Mouse (Mus musculus) liver, postnatal 0 days (tissue): Measurements from ENCODE around the gene Sphk2. TPM values are rescaled to one million over a fixed set of nuclear protein-coding genes. Genes with fewer than 3 reads are reported as not detected.

Source experiments
- ATAC-seq: fragments of 200-750 bp; cut with Nextera tagmentation; 2 replicates; pipeline ENCODE4 v1.8.0; 2017; ENCODE audit warnings: mild to moderate bottlenecking, moderate library complexity
- DNase-seq: peaks from one replicate; pipeline ENCODE4 v3.0.0-alpha.2; 2016
- H3K27ac ChIP-seq: fragments of 300-500 bp; sonication (generic); 2 replicates; pipeline ENCODE4 v1.5.1; 2014; ENCODE audit warnings: antibody characterized with exemption, moderate library complexity, mild to moderate bottlenecking, low read depth
- H3K27me3 ChIP-seq: fragments of 300-500 bp; sonication (generic); 2 replicates; pipeline ENCODE4 v1.6.1; 2014; ENCODE audit warnings: low read length, control low read depth, mixed read lengths; ENCODE audit not compliant: insufficient read depth
- H3K36me3 ChIP-seq: fragments of 300-500 bp; sonication (generic); replicated peaks from 2 replicates; pipeline ENCODE4 v1.6.1; 2014; ENCODE audit warnings: mild to moderate bottlenecking, control low read depth, low read length, moderate library complexity, mixed read lengths; ENCODE audit not compliant: insufficient read depth
- H3K4me1 ChIP-seq: fragments of 300-500 bp; sonication (generic); 2 replicates; pipeline ENCODE4 v1.6.1; 2014; ENCODE audit warnings: antibody characterized with exemption, mild to moderate bottlenecking, control low read depth; ENCODE audit not compliant: insufficient read depth
- H3K4me2 ChIP-seq: fragments of 300-500 bp; sonication (generic); 2 replicates; pipeline ENCODE4 v1.6.1; 2014; ENCODE audit warnings: low read depth, mild to moderate bottlenecking, low read length, moderate library complexity, mixed read lengths
- H3K4me3 ChIP-seq: fragments of 300-500 bp; sonication (generic); 2 replicates; pipeline ENCODE4 v1.5.1; 2014; ENCODE audit warnings: low read depth, low read length
- H3K9ac ChIP-seq: fragments of 300-500 bp; sonication (generic); replicated peaks from 2 replicates; pipeline ENCODE4 v1.6.1; 2014; ENCODE audit warnings: mild to moderate bottlenecking, moderate library complexity
- H3K9me3 ChIP-seq: fragments of 300-500 bp; sonication (generic); 2 replicates; pipeline ENCODE4 v1.6.1; 2016; ENCODE audit warnings: mild to moderate bottlenecking, control low read depth, low read length, mixed read lengths
- CTCF ChIP-seq: sonication (generic); IDR thresholded peaks from 2 replicates; pipeline ENCODE4 v1.5.1; 2016; ENCODE audit warnings: antibody characterized with exemption, low read depth
- EP300 ChIP-seq: IDR thresholded peaks from 2 replicates; pipeline ENCODE4 v1.6.1; 2016; ENCODE audit warnings: antibody characterized with exemption, low read depth, mild to moderate bottlenecking
- WGBS: fragments of 180-500 bp; shearing (Covaris S2); extraction: QIAGEN DNeasy Blood & Tissue Kit; methylation state at CpG from one replicate; pipeline ENCODE4 v1.1.7; 2014; ENCODE audit not compliant: insufficient replicate concordance; 5-methylcytosine and 5-hydroxymethylcytosine counted together
- polyA plus RNA-seq: library from polyadenylated mRNA; unstranded; fragments of >200 nt; fragmentation: Nextera tagmentation; extraction: Ambion mirVana; gene quantifications from 2 replicates; pipeline ENCODE4 v1.2.1, GENCODE M21; 2015

The Sphk2 gene
- polyA plus RNA-seq, 1 experiment from 2014 or later: 15.5 TPM

GRCm38 (mm10) chr7:45730727-45731431 lies 13.1 kb upstream of the Sphk2 start:
- 29% methylated on average over 16 of the region's 16 CpGs for WGBS
- H3K27me3 ChIP-seq: no peaks in the 10 kb centered on the region
- peaks cover 5% of the 10 kb centered on the region; the same call in 1 of the 2 replicates for H3K4me1 ChIP-seq
- ATAC-seq (peak; percentile 61), DNase-seq (peak; percentile 73)
- no peak overlapping the region for H3K4me2 ChIP-seq
- H3K36me3 ChIP-seq: no peaks in the 10 kb centered on the region
- H3K27ac ChIP-seq: no peak overlapping the region
- no peak overlapping the region for H3K4me3 ChIP-seq
- H3K9ac ChIP-seq: no peak overlapping the region
- H3K9me3 ChIP-seq: no peaks in the 10 kb centered on the region
- TF ChIP-seq EP300: no peak
- TF ChIP-seq CTCF: peak; percentile 73

DNA sequence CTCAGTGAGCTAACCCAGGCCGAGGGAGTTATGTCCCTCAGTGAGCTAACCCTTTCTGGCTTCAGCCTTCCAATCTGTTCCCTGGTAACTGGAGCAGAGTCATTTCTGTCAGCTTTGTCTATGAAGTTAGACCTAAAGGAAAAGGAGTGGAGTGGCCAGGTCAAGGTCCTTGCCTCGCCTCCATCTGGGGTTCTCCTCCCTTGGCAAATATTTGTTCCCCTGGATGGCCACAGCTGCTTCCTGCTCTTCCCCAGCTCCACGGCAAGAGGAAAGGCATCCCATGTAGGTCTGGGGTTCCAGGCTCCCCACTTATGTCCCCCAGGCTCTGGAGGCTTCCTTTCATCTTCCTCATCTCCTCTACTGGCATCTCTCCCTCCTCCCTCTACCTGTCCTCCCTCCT lies 9.8 kb upstream of the Sphk2 start:
- Histone ChIP-seq H3K36me3 (peaks cover 4% of the 10 kb centered on the region), H3K9ac (no peak overlapping the region), H3K9me3 (no peaks in the 10 kb centered on the region), H3K4me3 (no peak overlapping the region), H3K4me1 (peaks cover 5% of the 10 kb centered on the region; the same call in 1 of the 2 replicates), H3K27ac (no peak overlapping the region), H3K27me3 (no peaks in the 10 kb centered on the region), H3K4me2 (no peak overlapping the region)
- DNase-seq (no peak), ATAC-seq (no peak)
- WGBS: 59% methylated on average over 3 of the region's 3 CpGs
- TF ChIP-seq CTCF (no peak), EP300 (no peak)

GRCm38 (mm10) chr7:45726419-45726818 lies 8.6 kb upstream of the Sphk2 start:
- no peak overlapping the region for H3K4me3 ChIP-seq
- no peak for DNase-seq
- peaks cover 5% of the 10 kb centered on the region; the same call in 1 of the 2 replicates for H3K4me1 ChIP-seq
- H3K9me3 ChIP-seq: no peaks in the 10 kb centered on the region
- H3K4me2 ChIP-seq: no peak overlapping the region
- 93% methylated on average over 10 of the region's 10 CpGs for WGBS
- no peaks in the 10 kb centered on the region for H3K27me3 ChIP-seq
- peaks cover 4% of the 10 kb centered on the region for H3K36me3 ChIP-seq
- H3K27ac ChIP-seq: no peak overlapping the region
- no peak for ATAC-seq
- no peak overlapping the region for H3K9ac ChIP-seq
- TF ChIP-seq CTCF (no peak), EP300 (no peak)

DNA sequence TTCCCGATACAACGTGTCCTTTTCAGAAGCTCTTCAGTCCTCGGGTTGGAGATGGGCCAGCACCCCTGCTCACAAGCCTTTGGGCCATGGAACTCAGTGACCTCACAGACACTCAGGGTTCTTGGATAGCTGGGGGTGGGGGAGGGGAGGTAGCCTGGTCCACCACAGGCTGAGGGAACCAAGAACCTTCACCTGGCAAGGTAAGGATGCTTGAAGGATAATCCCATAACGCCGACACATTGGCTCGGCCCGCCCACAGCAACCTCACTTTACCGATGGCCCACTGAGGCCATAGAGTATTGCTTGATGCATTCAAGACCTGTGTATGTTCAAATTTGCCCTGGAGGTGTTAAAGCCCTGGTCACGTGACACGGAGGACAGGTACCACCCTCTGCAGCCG lies 7.9 kb upstream of the Sphk2 start, which contains the start of gene Spaca4:
Gene Spaca4 (minus strand): TSS at position 101 of the 400 bp plus-strand sequence.
- ATAC-seq (no peak), DNase-seq (no peak)
- WGBS: 88% methylated on average over 11 of the region's 11 CpGs
- H3K27me3 ChIP-seq: no peaks in the 10 kb centered on the region
- H3K9me3 ChIP-seq: no peaks in the 10 kb centered on the region
- H3K4me1 ChIP-seq: peaks cover 5% of the 10 kb centered on the region; the same call in 1 of the 2 replicates
- H3K4me2 ChIP-seq: no peak within 1 kb of the TSS
- no peak within 1 kb of the TSS for H3K9ac ChIP-seq
- H3K27ac ChIP-seq: no peak within 1 kb of the TSS
- H3K36me3 ChIP-seq: peaks cover 9% of the 10 kb centered on the region
- TF ChIP-seq CTCF (no peak), EP300 (no peak)
- H3K4me3 ChIP-seq: no peak within 1 kb of the TSS

GRCm38 (mm10) chr7:45725151-45725550 lies 7.3 kb upstream of the Sphk2 start:
- Histone ChIP-seq H3K36me3 (peaks cover 13% of the 10 kb centered on the region), H3K27ac (no peak overlapping the region), H3K4me2 (no peak overlapping the region), H3K9ac (no peak overlapping the region), H3K9me3 (no peaks in the 10 kb centered on the region), H3K27me3 (no peaks in the 10 kb centered on the region), H3K4me1 (peaks cover 5% of the 10 kb centered on the region; the same call in 1 of the 2 replicates), H3K4me3 (no peak overlapping the region)
- DNase-seq: no peak
- no peak for ATAC-seq
- no peak for TF ChIP-seq EP300
- no peak for TF ChIP-seq CTCF
- WGBS: 77% methylated on average over 9 of the region's 9 CpGs

DNA sequence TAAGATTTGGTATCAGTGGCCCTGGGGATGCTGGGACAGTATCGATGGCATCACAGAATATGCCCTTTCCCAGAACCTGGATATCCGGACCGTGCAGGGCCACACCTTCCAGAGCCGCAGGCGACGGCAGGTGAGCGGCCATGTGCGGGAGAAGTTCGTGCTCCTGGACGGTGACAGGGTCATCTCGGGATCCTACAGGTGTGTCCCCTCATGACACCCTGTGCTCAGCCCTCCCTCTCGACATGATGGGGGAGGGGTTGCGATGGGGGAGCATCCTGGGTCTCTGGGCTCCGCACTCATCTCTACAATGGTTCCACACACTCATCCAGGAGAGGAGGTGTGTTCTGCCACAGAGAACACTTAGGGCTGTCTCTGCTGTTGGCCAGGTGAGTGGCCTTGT lies 6.0 kb upstream of the Sphk2 start:
- no peak for ATAC-seq
- H3K36me3 ChIP-seq: peaks cover 21% of the 10 kb centered on the region
- TF ChIP-seq CTCF (no peak), EP300 (no peak)

More for the DNA sequence above, 6.0 kb upstream of the Sphk2 start:
- Histone ChIP-seq H3K4me3 (no peak overlapping the region), H3K27me3 (no peaks in the 10 kb centered on the region), H3K9me3 (no peaks in the 10 kb centered on the region), H3K27ac (no peak overlapping the region), H3K4me2 (no peak overlapping the region), H3K9ac (no peak overlapping the region), H3K4me1 (peaks cover 16% of the 10 kb centered on the region)
- 89% methylated on average over 14 of the region's 14 CpGs for WGBS
- no peak for DNase-seq
